Mouse (Mus musculus) liver, postnatal 0 days (tissue): Measurements from ENCODE around the gene Zfp3. TPM values are rescaled to one million over a fixed set of nuclear protein-coding genes. Genes with fewer than 3 reads are reported as not detected.
A peak's percentile ranks its signal among the peaks of the same experiment; 100 is the strongest.

Source experiments
- ATAC-seq: fragments of 200-750 bp; cut with Nextera tagmentation; 2 replicates; pipeline ENCODE4 v1.8.0; 2017; ENCODE audit warnings: mild to moderate bottlenecking, moderate library complexity
- DNase-seq: peaks from one replicate; pipeline ENCODE4 v3.0.0-alpha.2; 2016
- H3K27ac ChIP-seq: fragments of 300-500 bp; sonication (generic); 2 replicates; pipeline ENCODE4 v1.5.1; 2014; ENCODE audit warnings: antibody characterized with exemption, moderate library complexity, mild to moderate bottlenecking, low read depth
- H3K27me3 ChIP-seq: fragments of 300-500 bp; sonication (generic); 2 replicates; pipeline ENCODE4 v1.6.1; 2014; ENCODE audit warnings: low read length, control low read depth, mixed read lengths; ENCODE audit not compliant: insufficient read depth
- H3K36me3 ChIP-seq: fragments of 300-500 bp; sonication (generic); replicated peaks from 2 replicates; pipeline ENCODE4 v1.6.1; 2014; ENCODE audit warnings: mild to moderate bottlenecking, control low read depth, low read length, moderate library complexity, mixed read lengths; ENCODE audit not compliant: insufficient read depth
- H3K4me1 ChIP-seq: fragments of 300-500 bp; sonication (generic); 2 replicates; pipeline ENCODE4 v1.6.1; 2014; ENCODE audit warnings: antibody characterized with exemption, mild to moderate bottlenecking, control low read depth; ENCODE audit not compliant: insufficient read depth
- H3K4me2 ChIP-seq: fragments of 300-500 bp; sonication (generic); 2 replicates; pipeline ENCODE4 v1.6.1; 2014; ENCODE audit warnings: low read depth, mild to moderate bottlenecking, low read length, moderate library complexity, mixed read lengths
- H3K4me3 ChIP-seq: fragments of 300-500 bp; sonication (generic); 2 replicates; pipeline ENCODE4 v1.5.1; 2014; ENCODE audit warnings: low read depth, low read length
- H3K9ac ChIP-seq: fragments of 300-500 bp; sonication (generic); replicated peaks from 2 replicates; pipeline ENCODE4 v1.6.1; 2014; ENCODE audit warnings: mild to moderate bottlenecking, moderate library complexity
- H3K9me3 ChIP-seq: fragments of 300-500 bp; sonication (generic); 2 replicates; pipeline ENCODE4 v1.6.1; 2016; ENCODE audit warnings: mild to moderate bottlenecking, control low read depth, low read length, mixed read lengths
- CTCF ChIP-seq: sonication (generic); IDR thresholded peaks from 2 replicates; pipeline ENCODE4 v1.5.1; 2016; ENCODE audit warnings: antibody characterized with exemption, low read depth
- EP300 ChIP-seq: IDR thresholded peaks from 2 replicates; pipeline ENCODE4 v1.6.1; 2016; ENCODE audit warnings: antibody characterized with exemption, low read depth, mild to moderate bottlenecking
- WGBS: fragments of 180-500 bp; shearing (Covaris S2); extraction: QIAGEN DNeasy Blood & Tissue Kit; methylation state at CpG from one replicate; pipeline ENCODE4 v1.1.7; 2014; ENCODE audit not compliant: insufficient replicate concordance; 5-methylcytosine and 5-hydroxymethylcytosine counted together
- polyA plus RNA-seq: library from polyadenylated mRNA; unstranded; fragments of >200 nt; fragmentation: Nextera tagmentation; extraction: Ambion mirVana; gene quantifications from 2 replicates; pipeline ENCODE4 v1.2.1, GENCODE M21; 2015

Gene Zfp3
- polyA plus RNA-seq, 1 experiment from 2014 or later: 1.9 TPM

DNA sequence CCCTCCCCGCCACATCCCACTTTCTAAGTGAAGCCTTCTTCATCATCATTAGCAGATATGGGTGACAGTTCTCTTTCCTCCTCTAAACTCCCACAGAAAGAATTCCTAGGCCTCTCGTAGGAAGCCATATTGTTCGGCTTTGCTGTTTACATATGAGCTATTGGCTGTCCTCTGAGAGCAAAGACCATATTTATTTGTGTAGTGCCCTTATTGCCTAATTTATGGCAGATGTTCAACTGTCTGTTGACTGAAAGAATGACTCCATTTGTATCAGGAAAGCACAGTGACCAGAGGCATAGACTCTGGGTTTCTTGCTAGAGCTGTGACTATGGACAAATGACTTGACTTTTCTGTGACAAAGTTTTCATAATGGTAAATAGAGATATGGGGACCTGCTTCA is 22.4 kb upstream of the Zfp3 start:
- Histone ChIP-seq H3K27me3 (no peaks in the 10 kb centered on the region), H3K9ac (no peak overlapping the region), H3K4me2 (no peak overlapping the region), H3K4me3 (no peak overlapping the region), H3K27ac (peak overlapping the region; percentile 86), H3K9me3 (no peaks in the 10 kb centered on the region; the same call in 1 of the 2 replicates), H3K36me3 (no peaks in the 10 kb centered on the region), H3K4me1 (peaks cover 17% of the 10 kb centered on the region)
- peak; percentile 88 for ATAC-seq
- WGBS: 62% methylated on average over 3 of the region's 3 CpGs
- no peak for DNase-seq
- TF ChIP-seq CTCF: no peak
- TF ChIP-seq EP300: peak; percentile 69

DNA sequence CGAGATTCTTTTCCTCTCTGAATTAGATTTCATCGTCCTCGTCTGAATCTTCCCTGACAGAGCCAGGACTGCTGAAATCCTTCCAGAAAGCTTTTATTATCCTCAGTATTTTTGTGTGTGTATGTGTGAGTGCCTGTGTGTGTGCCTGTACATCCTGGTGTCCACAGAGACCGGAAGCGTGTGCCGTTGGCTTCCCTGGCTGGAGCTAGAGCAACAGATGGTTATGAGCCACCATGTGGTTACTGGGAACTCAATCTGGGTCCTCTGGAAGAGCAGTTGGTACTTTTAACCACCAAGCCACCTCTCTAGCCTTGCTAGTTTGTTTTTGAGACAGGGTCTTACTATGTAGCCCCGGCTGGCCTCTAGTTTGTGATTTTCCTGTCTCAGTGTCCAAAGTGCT is 21.9 kb upstream of the Zfp3 start:
- no peak for DNase-seq
- no peak overlapping the region for H3K4me2 ChIP-seq
- H3K36me3 ChIP-seq: no peaks in the 10 kb centered on the region
- no peaks in the 10 kb centered on the region for H3K27me3 ChIP-seq
- TF ChIP-seq CTCF (no peak), EP300 (no peak)
- WGBS: 75% methylated on average over 7 of the region's 7 CpGs
- H3K9ac ChIP-seq: no peak overlapping the region
- peaks cover 17% of the 10 kb centered on the region for H3K4me1 ChIP-seq
- 0 out of 2 replicates have a peak, but pooled peaks have one; percentile 30 for ATAC-seq
- H3K9me3 ChIP-seq: no peaks in the 10 kb centered on the region; the same call in 1 of the 2 replicates
- H3K27ac ChIP-seq: peak overlapping the region; percentile 86
- no peak overlapping the region for H3K4me3 ChIP-seq

DNA sequence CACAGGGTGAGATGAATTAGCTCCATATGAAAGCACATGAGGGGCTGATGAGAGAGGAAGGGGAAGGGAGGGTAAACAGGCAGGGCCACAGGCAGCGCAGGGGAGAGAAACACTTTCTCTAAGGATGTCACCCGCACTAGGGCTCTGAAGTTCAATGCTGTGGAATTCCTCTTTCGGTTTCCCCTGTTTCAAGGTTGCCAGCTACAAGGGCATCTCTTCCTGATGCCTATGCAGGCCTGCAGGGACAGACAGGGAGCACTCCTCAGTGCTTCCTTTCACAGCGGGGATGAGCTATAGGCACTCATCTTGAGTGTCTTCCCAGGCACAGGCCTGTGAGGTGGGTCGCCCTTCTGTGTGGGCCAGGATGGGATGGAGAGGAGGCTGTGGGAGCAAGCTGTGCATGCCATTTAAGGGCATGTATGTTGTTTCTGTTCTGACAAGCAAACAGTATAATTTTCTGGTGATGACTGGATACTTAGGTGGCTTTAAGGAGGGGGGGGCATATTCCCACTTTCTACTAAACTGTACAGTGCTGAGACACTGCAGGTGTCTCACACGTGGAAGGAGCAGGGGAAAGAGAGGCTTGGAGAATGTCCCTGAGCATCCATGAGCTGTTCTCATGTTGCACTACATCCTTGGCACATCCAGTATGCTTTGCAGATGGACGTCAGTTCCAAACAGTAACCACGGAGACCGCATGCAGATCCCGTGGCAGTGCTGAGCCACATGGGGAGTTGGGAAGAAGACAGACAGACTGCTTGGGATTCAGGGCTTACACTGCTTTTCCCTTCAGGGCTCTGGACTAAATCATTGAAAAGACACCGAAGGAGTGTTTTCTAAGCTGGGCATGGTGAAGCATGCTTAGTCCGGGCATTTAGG is 21.2 kb upstream of the Zfp3 start:
- Histone ChIP-seq H3K4me1 (peaks cover 17% of the 10 kb centered on the region), H3K9ac (no peak overlapping the region), H3K4me2 (no peak overlapping the region), H3K27me3 (no peaks in the 10 kb centered on the region), H3K4me3 (no peak overlapping the region), H3K36me3 (no peaks in the 10 kb centered on the region), H3K9me3 (no peaks in the 10 kb centered on the region; the same call in 1 of the 2 replicates), H3K27ac (peak overlapping the region; percentile 86)
- 74% methylated on average over 12 of the region's 12 CpGs for WGBS
- DNase-seq (no peak), ATAC-seq (no peak)
- TF ChIP-seq CTCF (no peak), EP300 (no peak)

DNA sequence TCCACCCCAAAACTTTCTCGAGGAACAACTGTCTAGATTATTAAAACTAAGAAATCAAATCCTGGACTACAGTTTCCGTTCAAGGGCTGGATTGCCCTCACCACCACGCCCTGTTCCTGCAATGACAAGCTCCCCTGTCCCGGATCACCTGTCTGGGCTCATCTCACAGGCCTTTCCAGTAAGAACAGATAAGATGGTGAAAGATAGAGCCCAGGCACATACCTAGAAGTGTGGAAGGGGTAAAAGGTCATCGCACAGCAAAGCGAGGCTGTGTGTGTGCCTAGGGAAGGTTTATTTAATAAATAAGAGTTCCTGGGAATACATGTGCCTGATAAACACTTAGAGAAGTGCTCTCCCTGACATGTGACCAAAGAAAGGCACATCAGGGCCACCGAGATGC is 18.4 kb upstream of the Zfp3 start:
- TF ChIP-seq CTCF (no peak), EP300 (no peak)
- no peak overlapping the region for H3K27ac ChIP-seq
- peaks cover 2% of the 10 kb centered on the region; the same call in 1 of the 2 replicates for H3K9me3 ChIP-seq
- no peaks in the 10 kb centered on the region for H3K36me3 ChIP-seq
- no peak overlapping the region for H3K4me2 ChIP-seq
- no peak for DNase-seq
- WGBS: 66% methylated on average over 7 of the region's 7 CpGs
- no peak overlapping the region for H3K9ac ChIP-seq
- H3K4me1 ChIP-seq: peaks cover 15% of the 10 kb centered on the region
- H3K4me3 ChIP-seq: no peak overlapping the region
- H3K27me3 ChIP-seq: no peaks in the 10 kb centered on the region
- no peak for ATAC-seq

DNA sequence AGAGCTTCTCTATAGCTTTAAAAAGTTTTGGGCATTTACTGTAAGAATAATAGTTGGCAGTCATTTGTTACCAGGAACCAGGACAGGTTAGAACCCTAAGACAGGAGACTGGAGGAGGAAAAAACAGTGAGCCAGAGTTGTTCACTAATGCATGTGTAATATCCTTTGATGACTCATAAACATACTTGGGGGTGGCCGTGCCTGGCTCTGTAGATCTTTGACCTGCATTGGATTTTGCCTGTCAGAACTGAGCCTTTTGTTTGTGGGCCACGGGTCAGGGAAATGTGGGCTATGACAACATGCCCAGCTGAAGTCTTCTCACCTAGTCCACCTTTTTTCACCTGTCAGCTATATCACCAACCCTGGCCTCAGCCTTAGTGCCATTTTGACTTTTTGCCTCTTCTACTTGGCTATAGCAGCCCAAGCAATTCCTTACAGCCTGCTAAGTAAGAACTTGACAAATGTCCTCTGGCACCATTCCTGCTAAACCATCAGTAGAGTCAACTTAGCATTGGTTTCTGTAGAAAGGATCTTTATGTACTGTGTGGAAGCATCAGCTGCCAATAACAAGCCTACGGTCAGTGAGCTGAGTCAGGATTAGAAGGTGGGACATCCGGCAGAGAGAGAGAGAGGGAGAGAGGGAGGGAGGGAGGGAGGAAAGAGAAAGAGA is 16.0 kb upstream of the Zfp3 start:
- Histone ChIP-seq H3K27me3 (no peaks in the 10 kb centered on the region), H3K9ac (no peak overlapping the region), H3K27ac (peak overlapping the region; percentile 85), H3K36me3 (no peaks in the 10 kb centered on the region), H3K9me3 (peaks cover 2% of the 10 kb centered on the region; the same call in 1 of the 2 replicates), H3K4me2 (no peak overlapping the region), H3K4me1 (0 out of 2 replicates have a peak, but pooled peaks cover 7% of the 10 kb centered on the region), H3K4me3 (no peak overlapping the region)
- DNase-seq (peak; percentile 46), ATAC-seq (peak; percentile 95)
- TF ChIP-seq CTCF (no peak), EP300 (0 out of 2 replicates have a peak, but pooled peaks have one; percentile 23)
- 61% methylated on average over 4 of the region's 4 CpGs for WGBS
